Mouse (Mus musculus) olfactory bulb, adult 2 months (tissue): ENCODE data around the gene Cyp2d22. TPM values are rescaled to one million over a fixed set of nuclear protein-coding genes. Genes with fewer than 3 reads are reported as not detected.
A peak's percentile ranks its signal among the peaks of the same experiment; 100 is the strongest.
"Not testable (repeated sequence)": the region's sequence is repeated elsewhere in the genome, so short reads cannot be mapped to it uniquely, and the experiment has no call there.

Experiments used
- H3K27ac ChIP-seq: fragments of 200-500 bp; 2 replicates; pipeline ENCODE4 v1.5.1; 2012; ENCODE audit warnings: low read depth, low read length; ENCODE audit not compliant: insufficient read depth
- H3K4me1 ChIP-seq: fragments of 200-500 bp; 2 replicates; pipeline ENCODE4 v1.6.1; 2012; ENCODE audit warnings: low read length; ENCODE audit not compliant: control insufficient read depth, insufficient read depth
- H3K4me3 ChIP-seq: fragments of 200-500 bp; 2 replicates; pipeline ENCODE4 v1.5.1; 2012; ENCODE audit warnings: mild to moderate bottlenecking, low read depth, low read length, moderate library complexity; ENCODE audit not compliant: insufficient read depth
- CTCF ChIP-seq: fragments of 200-500 bp; IDR thresholded peaks from 2 replicates; pipeline ENCODE4 v1.5.1; 2012; ENCODE audit warnings: low read depth, mild to moderate bottlenecking, low read length, moderate library complexity; ENCODE audit not compliant: insufficient read depth
- POLR2A ChIP-seq: fragments of 200-500 bp; IDR thresholded peaks from 2 replicates; pipeline ENCODE4 v1.6.1; 2012; ENCODE audit warnings: mild to moderate bottlenecking, low read depth, low read length, moderate library complexity; ENCODE audit not compliant: insufficient read depth
- WGBS: fragments of 180-500 bp; shearing (Covaris S2); methylation state at CpG from one replicate; pipeline ENCODE4 v1.1.7; 2018; 5-methylcytosine and 5-hydroxymethylcytosine counted together
- polyA plus RNA-seq: library from polyadenylated mRNA; stranded (reverse); fragments of >200 nt; gene quantifications from 2 replicates; pipeline ENCODE4 v1.2.4, GENCODE M21; 2012; ENCODE audit warnings: low replicate concordance; ENCODE audit not compliant: missing spikeins, insufficient read depth, insufficient read length

Gene Cyp2d22
- polyA plus RNA-seq, 1 experiment: not detected

- Histone ChIP-seq H3K4me3 (no peak overlapping the region), H3K4me1 (no peaks in the 10 kb centered on the region), H3K27ac (no peak overlapping the region)
- WGBS: 96% methylated on average over 9 of the region's 9 CpGs
- no peak for TF ChIP-seq POLR2A
- no peak for TF ChIP-seq CTCF
Measured at GRCm38 (mm10) chr15:82403606-82404005, 23.5 kb upstream of the Cyp2d22 start.

GRCm38 (mm10) chr15:82402741-82403140, 22.7 kb upstream of the Cyp2d22 start:
- Histone ChIP-seq H3K4me3 (no peak overlapping the region), H3K27ac (no peak overlapping the region), H3K4me1 (no peaks in the 10 kb centered on the region)
- TF ChIP-seq CTCF: no peak
- TF ChIP-seq POLR2A: no peak
- 91% methylated on average over 6 of the region's 6 CpGs for WGBS

- Histone ChIP-seq H3K4me1 (no peaks in the 10 kb centered on the region), H3K4me3 (no peak overlapping the region), H3K27ac (no peak overlapping the region)
- TF ChIP-seq CTCF: no peak
- TF ChIP-seq POLR2A: no peak
Measured at GRCm38 (mm10) chr15:82402106-82402505, 22.0 kb upstream of the Cyp2d22 start.

- H3K27ac ChIP-seq: no peak overlapping the region
- no peak overlapping the region for H3K4me3 ChIP-seq
- H3K4me1 ChIP-seq: no peaks in the 10 kb centered on the region
- TF ChIP-seq POLR2A (no peak), CTCF (no peak)
- WGBS: 45% methylated on average over 2 of the region's 2 CpGs
Measured at GRCm38 (mm10) chr15:82401516-82401915, 21.5 kb upstream of the Cyp2d22 start.

GRCm38 (mm10) chr15:82395955-82396354, 15.9 kb upstream of the Cyp2d22 start:
- H3K27ac ChIP-seq, H3K4me1 ChIP-seq, H3K4me3 ChIP-seq: not testable (repeated sequence)
- 93% methylated on average over 3 of the region's 3 CpGs for WGBS

- not testable (repeated sequence) for H3K4me1 ChIP-seq, H3K27ac ChIP-seq, H3K4me3 ChIP-seq
- WGBS: 83% methylated on average over 2 of the region's 2 CpGs
Measured at GRCm38 (mm10) chr15:82393922-82394321, 13.9 kb upstream of the Cyp2d22 start, which contains the start of gene Cyp2d11. Gene Cyp2d11, minus strand, starts transcription at chr15:82394022.

- not testable (repeated sequence) for H3K4me1 ChIP-seq, H3K27ac ChIP-seq
- 95% methylated on average over 10 of the region's 10 CpGs for WGBS
Measured at GRCm38 (mm10) chr15:82389916-82390315, 9.9 kb upstream of the Cyp2d22 start.

GRCm38 (mm10) chr15:82385729-82386128, 5.7 kb upstream of the Cyp2d22 start:
- WGBS: 92% methylated on average over 2 of the region's 2 CpGs
- Histone ChIP-seq H3K27ac (no peak overlapping the region), H3K4me1 (no peaks in the 10 kb centered on the region), H3K4me3 (no peak overlapping the region)
- TF ChIP-seq CTCF (no peak), POLR2A (no peak)

More at GRCm38 (mm10) chr15:82389916-82390315, 9.9 kb upstream of the Cyp2d22 start:
- not testable (repeated sequence) for H3K4me3 ChIP-seq

- 97% methylated on average over 2 of the region's 2 CpGs for WGBS
- TF ChIP-seq POLR2A (no peak), CTCF (no peak)
- no peak overlapping the region for H3K27ac ChIP-seq
- peaks cover 9% of the 10 kb centered on the region for H3K4me1 ChIP-seq
- no peak overlapping the region for H3K4me3 ChIP-seq
Measured at GRCm38 (mm10) chr15:82382441-82382840, 2.4 kb upstream of the Cyp2d22 start.

GRCm38 (mm10) chr15:82380714-82381062, 628 bp upstream of the Cyp2d22 start:
- TF ChIP-seq CTCF (no peak), POLR2A (no peak)
- peak overlapping the region; percentile 67 for H3K27ac ChIP-seq
- H3K4me1 ChIP-seq: peaks cover 16% of the 10 kb centered on the region
- peak overlapping the region; percentile 28; the same call in 1 of the 2 replicates for H3K4me3 ChIP-seq
- WGBS: 41% methylated on average over 7 of the region's 7 CpGs
